Mouse (Mus musculus): Measurements from ENCODE around the gene Mroh7. TPM values are rescaled to one million over a fixed set of nuclear protein-coding genes. Genes with fewer than 3 reads are reported as not detected.

Gene Mroh7
- total RNA-seq, 2 experiments from 2014 or later: 2.2 to 4.1 TPM

GRCm38 (mm10) chr4:106704416-106704815 lies 26.3 kb downstream of the Mroh7 start:
- DNase-seq (ENCODE audit: low spot score in 2 of 2): peak; percentile 67 to 76
- intact Hi-C loops (cut with DNase I): no loop called here

- intact Hi-C loops (cut with DNase I): no loop called here
- DNase-seq (ENCODE audit: low spot score in 2 of 2): no peak
Measured at GRCm38 (mm10) chr4:106703956-106704355, 26.8 kb downstream of the Mroh7 start.

GRCm38 (mm10) chr4:106700798-106701197 lies 29.9 kb downstream of the Mroh7 start:
- intact Hi-C loops (cut with DNase I): no loop called here
- DNase-seq (ENCODE audit: low spot score in 2 of 2): peak in 1 of 2 experiments; percentile 25

- intact Hi-C loops (cut with DNase I): no loop called here
- DNase-seq (ENCODE audit: low spot score in 2 of 2): no peak
Measured at GRCm38 (mm10) chr4:106699989-106700388, 30.7 kb downstream of the Mroh7 start.

GRCm38 (mm10) chr4:106693841-106694430 lies 36.8 kb downstream of the Mroh7 start:
- DNase-seq (ENCODE audit: low spot score in 2 of 2): no peak
- intact Hi-C loops (cut with DNase I): no loop called here

GRCm38 (mm10) chr4:106688636-106689296 lies 42.0 kb downstream of the Mroh7 start:
- intact Hi-C loops (cut with DNase I): no loop called here
- no peak for DNase-seq (ENCODE audit: low spot score in 2 of 2)

GRCm38 (mm10) chr4:106680955-106681354 lies 49.8 kb downstream of the Mroh7 start:
- intact Hi-C loops (cut with DNase I): no loop called here
- DNase-seq (ENCODE audit: low spot score in 2 of 2): no peak

GRCm38 (mm10) chr4:106679152-106679551 lies 51.6 kb downstream of the Mroh7 start:
- DNase-seq (ENCODE audit: low spot score in 2 of 2): no peak
- intact Hi-C loops (cut with DNase I): no loop called here

- intact Hi-C loops (cut with DNase I): no loop called here
- peak; percentile 83 to 85 for DNase-seq (ENCODE audit: low spot score in 2 of 2)
Measured at GRCm38 (mm10) chr4:106678442-106679118, 52.1 kb downstream of the Mroh7 start, which contains the start of gene Ttc4. Gene Ttc4 (minus strand): TSS chr4:106678944.

- intact Hi-C loops (cut with DNase I): no loop called here
- DNase-seq (ENCODE audit: low spot score in 2 of 2): no peak
Measured at GRCm38 (mm10) chr4:106676749-106677148, 54.0 kb downstream of the Mroh7 start.

GRCm38 (mm10) chr4:106666546-106666945 lies 64.2 kb downstream of the Mroh7 start:
- no peak for DNase-seq (ENCODE audit: low spot score in 2 of 2)
- intact Hi-C loops (cut with DNase I): no loop called here

GRCm38 (mm10) chr4:106665673-106666072 lies 65.1 kb downstream of the Mroh7 start:
- DNase-seq (ENCODE audit: low spot score in 2 of 2): no peak
- intact Hi-C loops (cut with DNase I): no loop called here

GRCm38 (mm10) chr4:106665269-106665668 lies 65.5 kb downstream of the Mroh7 start:
- no peak for DNase-seq (ENCODE audit: low spot score in 2 of 2)
- intact Hi-C loops (cut with DNase I): no loop called here

GRCm38 (mm10) chr4:106664697-106665096 lies 66.0 kb downstream of the Mroh7 start:
- DNase-seq (ENCODE audit: low spot score in 2 of 2): no peak
- intact Hi-C loops (cut with DNase I): no loop called here

- intact Hi-C loops (cut with DNase I): no loop called here
- DNase-seq (ENCODE audit: low spot score in 2 of 2): no peak
Measured at GRCm38 (mm10) chr4:106663956-106664470, 66.7 kb downstream of the Mroh7 start.

GRCm38 (mm10) chr4:106655681-106656080 lies 75.0 kb downstream of the Mroh7 start:
- DNase-seq (ENCODE audit: low spot score in 2 of 2): no peak
- intact Hi-C loops (cut with DNase I): no loop called here

- no peak for DNase-seq (ENCODE audit: low spot score in 2 of 2)
- intact Hi-C loops (cut with DNase I): no loop called here
Measured at GRCm38 (mm10) chr4:106653051-106653450, 77.7 kb downstream of the Mroh7 start.

- intact Hi-C loops (cut with DNase I): no loop called here
- DNase-seq (ENCODE audit: low spot score in 2 of 2): no peak
Measured at GRCm38 (mm10) chr4:106652546-106652945, 78.2 kb downstream of the Mroh7 start.

GRCm38 (mm10) chr4:106650833-106651527 lies 79.7 kb downstream of the Mroh7 start, which contains the start of gene Pars2:
Gene Pars2 (plus strand): TSS chr4:106651069.
- DNase-seq (ENCODE audit: low spot score in 2 of 2): peak; percentile 96 to 98
- intact Hi-C loops (cut with DNase I): no loop called here

GRCm38 (mm10) chr4:106647137-106647536 lies 83.6 kb downstream of the Mroh7 start:
- intact Hi-C loops (cut with DNase I): no loop called here
- DNase-seq (ENCODE audit: low spot score in 2 of 2): no peak
